Mouse (Mus musculus): ENCODE results near the gene Crot. TPM values are rescaled to one million over a fixed set of nuclear protein-coding genes. Genes with fewer than 3 reads are reported as not detected.

Gene Crot
- 17.5 and 23.7 TPM in 2 replicates for total RNA-seq (2014; fragmentation: Nextera tagmentation)
- total RNA-seq (2017) = 44.6 and 45.1 TPM in 2 replicates
- 0.68 and 1.2 TPM in 2 replicates for polyA plus RNA-seq (2012)

- peak; percentile 79 for ATAC-seq (ENCODE audit: extremely low read depth, insufficient number of reproducible peaks, low FRiP score, poor library complexity, severe bottlenecking)
Measured at GRCm38 (mm10) chr5:8996686-8997512, at the start of gene Crot. Gene Crot (minus strand): TSS chr5:8997324.

GRCm38 (mm10) chr5:9045904-9046303 is 48.8 kb upstream of the Crot start:
- H3K9me3 ChIP-seq (replicated peaks) = no peaks in the 10 kb centered on the region
- ATAC-seq (ENCODE audit: extremely low read depth, insufficient number of reproducible peaks, low FRiP score, poor library complexity, severe bottlenecking) = no peak
- H3K36me3 ChIP-seq (replicated peaks) = no peaks in the 10 kb centered on the region
- no peak overlapping the region for H3K4me3 ChIP-seq (ENCODE audit: low read depth, low read length)
- TF ChIP-seq POLR2AphosphoS5 (IDR thresholded peaks at IDR 0.05; ENCODE audit: insufficient replicate concordance, low read depth, low read length) = no peak
- H3K27me3 ChIP-seq (ENCODE audit: insufficient read depth, low read length) = 0 out of 2 replicates have a peak, but pooled peaks cover 2% of the 10 kb centered on the region
- DNase-seq (ENCODE audit: low spot score) = no peak
- no peaks in the 10 kb centered on the region for H3K4me1 ChIP-seq (ENCODE audit: insufficient read depth, low read depth, low read length)

More at GRCm38 (mm10) chr5:8996686-8997512, at the start of gene Crot:
- H3K27me3 ChIP-seq (ENCODE audit: insufficient read depth, low read length) = no peaks in the 10 kb centered on the region
- TF ChIP-seq CTCF (IDR thresholded peaks at IDR 0.05; ENCODE audit: low read depth, low read length) = 0 out of 2 replicates have a peak, but pooled peaks have one; percentile 3
- TF ChIP-seq POLR2AphosphoS5 (IDR thresholded peaks at IDR 0.05; ENCODE audit: insufficient replicate concordance, low read depth, low read length) = no peak
- H3K9me3 ChIP-seq (replicated peaks) = no peaks in the 10 kb centered on the region
- H3K4me3 ChIP-seq (ENCODE audit: low read depth, low read length) = peak within 1 kb of the TSS; percentile 85
- peaks cover 21% of the 10 kb centered on the region for H3K36me3 ChIP-seq (replicated peaks)
- H3K4me1 ChIP-seq (ENCODE audit: insufficient read depth, low read depth, low read length) = peaks cover 9% of the 10 kb centered on the region
- DNase-seq (ENCODE audit: low spot score) = peak; percentile 82

GRCm38 (mm10) chr5:9044821-9045220 is 47.7 kb upstream of the Crot start:
- H3K9me3 ChIP-seq (replicated peaks) = no peaks in the 10 kb centered on the region
- 0 out of 2 replicates have a peak, but pooled peaks cover 2% of the 10 kb centered on the region for H3K27me3 ChIP-seq (ENCODE audit: insufficient read depth, low read length)
- H3K36me3 ChIP-seq (replicated peaks) = no peaks in the 10 kb centered on the region
- no peak for TF ChIP-seq GATA1 (IDR thresholded peaks at IDR 0.05; ENCODE audit: borderline replicate concordance, low read length)
- TF ChIP-seq POLR2AphosphoS5 (IDR thresholded peaks at IDR 0.05; ENCODE audit: insufficient replicate concordance, low read depth, low read length) = no peak
- TF ChIP-seq TAL1 (conservative IDR thresholded peaks at IDR 0.05; ENCODE audit: low read depth, low read length) = no peak
- no peak for TF ChIP-seq GATA2 (IDR thresholded peaks at IDR 0.05; ENCODE audit: borderline replicate concordance, low read depth, low read length)
- TF ChIP-seq CTCF (IDR thresholded peaks at IDR 0.05; ENCODE audit: low read depth, low read length) = no peak
- no peak for DNase-seq (ENCODE audit: low spot score)
- no peak overlapping the region for H3K4me3 ChIP-seq (ENCODE audit: low read depth, low read length)
- H3K4me1 ChIP-seq (ENCODE audit: insufficient read depth, low read depth, low read length) = no peaks in the 10 kb centered on the region
- ATAC-seq (ENCODE audit: extremely low read depth, insufficient number of reproducible peaks, low FRiP score, poor library complexity, severe bottlenecking) = no peak

- no peak for ATAC-seq (ENCODE audit: extremely low read depth, insufficient number of reproducible peaks, low FRiP score, poor library complexity, severe bottlenecking)
- Histone ChIP-seq H3K9me3 (replicated peaks) (no peaks in the 10 kb centered on the region), H3K36me3 (replicated peaks) (no peaks in the 10 kb centered on the region), H3K27me3 (ENCODE audit: insufficient read depth, low read length) (0 out of 2 replicates have a peak, but pooled peaks cover 2% of the 10 kb centered on the region), H3K4me1 (ENCODE audit: insufficient read depth, low read depth, low read length) (no peaks in the 10 kb centered on the region), H3K4me3 (ENCODE audit: low read depth, low read length) (no peak overlapping the region)
- DNase-seq (ENCODE audit: low spot score) = no peak
- TF ChIP-seq TAL1 (conservative IDR thresholded peaks at IDR 0.05; ENCODE audit: low read depth, low read length) (no peak), GATA2 (IDR thresholded peaks at IDR 0.05; ENCODE audit: borderline replicate concordance, low read depth, low read length) (no peak)
Measured at GRCm38 (mm10) chr5:9043582-9044267, 46.6 kb upstream of the Crot start.

GRCm38 (mm10) chr5:9042721-9043416 is 45.7 kb upstream of the Crot start:
- no peak overlapping the region for H3K4me3 ChIP-seq (ENCODE audit: low read depth, low read length)
- ATAC-seq (ENCODE audit: extremely low read depth, insufficient number of reproducible peaks, low FRiP score, poor library complexity, severe bottlenecking) (no peak), DNase-seq (ENCODE audit: low spot score) (no peak)
- no peaks in the 10 kb centered on the region for H3K36me3 ChIP-seq (replicated peaks)
- no peaks in the 10 kb centered on the region for H3K4me1 ChIP-seq (ENCODE audit: insufficient read depth, low read depth, low read length)
- 0 out of 2 replicates have a peak, but pooled peaks cover 2% of the 10 kb centered on the region for H3K27me3 ChIP-seq (ENCODE audit: insufficient read depth, low read length)
- H3K9me3 ChIP-seq (replicated peaks) = no peaks in the 10 kb centered on the region
- TF ChIP-seq TAL1 (conservative IDR thresholded peaks at IDR 0.05; ENCODE audit: low read depth, low read length) = no peak
- TF ChIP-seq POLR2AphosphoS5 (IDR thresholded peaks at IDR 0.05; ENCODE audit: insufficient replicate concordance, low read depth, low read length) = no peak
- TF ChIP-seq GATA2 (IDR thresholded peaks at IDR 0.05; ENCODE audit: borderline replicate concordance, low read depth, low read length) = no peak
- no peak for TF ChIP-seq CTCF (IDR thresholded peaks at IDR 0.05; ENCODE audit: low read depth, low read length)
- no peak for TF ChIP-seq GATA1 (IDR thresholded peaks at IDR 0.05; ENCODE audit: borderline replicate concordance, low read length)

- Histone ChIP-seq H3K27me3 (ENCODE audit: insufficient read depth, low read length) (0 out of 2 replicates have a peak, but pooled peaks cover under 1% of the 10 kb centered on the region), H3K4me1 (ENCODE audit: insufficient read depth, low read depth, low read length) (no peaks in the 10 kb centered on the region; the same call in 1 of the 2 replicates), H3K36me3 (replicated peaks) (no peaks in the 10 kb centered on the region), H3K4me3 (ENCODE audit: low read depth, low read length) (no peak overlapping the region), H3K9me3 (replicated peaks) (no peaks in the 10 kb centered on the region)
- DNase-seq (ENCODE audit: low spot score) = no peak
- TF ChIP-seq CTCF (IDR thresholded peaks at IDR 0.05; ENCODE audit: low read depth, low read length) (no peak), GATA2 (IDR thresholded peaks at IDR 0.05; ENCODE audit: borderline replicate concordance, low read depth, low read length) (no peak), POLR2AphosphoS5 (IDR thresholded peaks at IDR 0.05; ENCODE audit: insufficient replicate concordance, low read depth, low read length) (no peak), TAL1 (conservative IDR thresholded peaks at IDR 0.05; ENCODE audit: low read depth, low read length) (no peak), GATA1 (IDR thresholded peaks at IDR 0.05; ENCODE audit: borderline replicate concordance, low read length) (no peak)
- no peak for ATAC-seq (ENCODE audit: extremely low read depth, insufficient number of reproducible peaks, low FRiP score, poor library complexity, severe bottlenecking)
Measured at GRCm38 (mm10) chr5:9040665-9041215, 43.6 kb upstream of the Crot start.

All from G1E (cell line).